Comparison of ENCODE assay signal across 8 mouse cellular contexts in the genomic region with DNA sequence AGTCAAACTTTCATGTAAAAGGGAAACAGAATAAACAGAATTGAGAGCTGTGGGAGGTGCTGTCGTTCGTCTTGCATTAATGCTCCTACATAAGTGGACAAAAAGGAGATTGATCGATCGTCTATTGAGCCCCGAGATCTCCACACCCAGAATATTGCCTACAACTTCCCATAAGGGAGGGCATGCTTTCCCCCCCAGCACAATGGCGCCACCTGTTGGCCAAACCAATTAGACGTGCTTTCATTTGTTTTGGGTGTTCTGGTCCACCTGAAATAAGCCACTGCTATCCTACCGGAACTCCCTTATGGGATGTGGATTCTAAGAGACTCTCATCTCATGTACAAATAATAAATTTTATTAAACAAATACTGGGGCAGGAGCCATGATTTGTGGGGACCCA.
DNase-seq lines count a peak whose midpoint lies in the region; ATAC-seq and TF ChIP-seq lines count a peak whose summit lies in the region.

No protein-coding gene starts in this region.

- TF ChIP-seq CTCF in C2C12 (IDR thresholded peaks at IDR 0.05; ENCODE audit: control insufficient read depth, insufficient read depth, insufficient read length), result peak; percentile 74
- TF ChIP-seq CTCF in layer of hippocampus, adult 2 months (conservative IDR thresholded peaks at IDR 0.05), result peak; percentile 83

- H3K36me3 ChIP-seq in C2C12 (ENCODE audit: control insufficient read depth, insufficient read depth), result no peaks in the 10 kb centered on the region

- H3ac ChIP-seq in C2C12 (ENCODE audit: control insufficient read depth, insufficient read length, low read depth), result no peak overlapping the region

- no peaks in the 10 kb centered on the region for H3K79me2 ChIP-seq in C2C12 (ENCODE audit: control insufficient read depth, insufficient read depth)

- peak; percentile 40 for DNase-seq in CD4-positive, CD25-positive, alpha-beta regulatory T cell, adult 2 months (ENCODE audit: low read depth, low spot score)
- DNase-seq in c-Kit-positive CD71-negative TER-119-negative erythroid progenitor cells, embryonic 14.5 days (ENCODE audit: low read depth), result peak; percentile 47
- DNase-seq in gastrocnemius, adult 8-10 months (ENCODE audit: low spot score in 2 of 2), result peak; percentile 15 to 33
- peak; percentile 76 to 89 for DNase-seq in layer of hippocampus, adult 2 months (ENCODE audit: low spot score in 2 of 2)
- peak; percentile 45 for DNase-seq in lung, postnatal 36 days
- peak; percentile 11 to 30 for DNase-seq in spleen, postnatal 36 days (ENCODE audit: low spot score in 2 of 2)

- no peak overlapping the region for H3K4me3 ChIP-seq in C2C12 (ENCODE audit: insufficient read depth, poor library complexity, severe bottlenecking)
- peak overlapping the region; percentile 41 for H3K4me3 ChIP-seq in layer of hippocampus, adult 2 months

- H3K27ac ChIP-seq in layer of hippocampus, adult 2 months, result peak overlapping the region; percentile 82

- no peaks in the 10 kb centered on the region for H3K79me3 ChIP-seq in C2C12 (ENCODE audit: low read depth)

- no peak for ATAC-seq in CD4-positive, CD25-positive, alpha-beta regulatory T cell, adult 4 months

- H3K27me3 ChIP-seq in C2C12 (ENCODE audit: control insufficient read depth, insufficient read depth, insufficient read length), result no peaks in the 10 kb centered on the region

TF ChIP-seq in C2C12, 6 proteins besides CTCF, POLR2A, EP300 and RAD21:
- no peak for TF ChIP-seq USF1 (IDR thresholded peaks at IDR 0.05; ENCODE audit: low read depth)
- no peak for TF ChIP-seq CEBPB (IDR thresholded peaks at IDR 0.05; ENCODE audit: low read depth)
- no peak for TF ChIP-seq MYOD1 (IDR thresholded peaks at IDR 0.05; ENCODE audit: control insufficient read depth, insufficient read length, low read depth)
- TF ChIP-seq MYOG (IDR thresholded peaks at IDR 0.05; ENCODE audit: control insufficient read depth, extremely low read depth, insufficient read length), result no peak
- TF ChIP-seq FOSL1 (IDR thresholded peaks at IDR 0.05; ENCODE audit: insufficient read depth, low read length, poor library complexity, severe bottlenecking), result no peak
- TF ChIP-seq MAX (IDR thresholded peaks at IDR 0.05), result no peak

Comparison
In these comparisons a context has a peak if more than half of its experiments do, and no peak if none do; other contexts are left out.
1. DNase-seq: peak in every context shown above with its lines; median percentile 82 in layer of hippocampus, adult 2 months; 47 in c-Kit-positive CD71-negative TER-119-negative erythroid progenitor cells, embryonic 14.5 days; 45 in lung, postnatal 36 days; 40 in CD4-positive, CD25-positive, alpha-beta regulatory T cell, adult 2 months; 24 in gastrocnemius, adult 8-10 months; 20 in spleen, postnatal 36 days.